Mouse (Mus musculus): ENCODE measurements around the gene Cul5. TPM values are rescaled to one million over a fixed set of nuclear protein-coding genes. Genes with fewer than 3 reads are reported as not detected.

Cul5 gene
- polyA plus RNA-seq, 1 experiment from 2014 or later: 46.1 TPM

GRCm38 (mm10) chr9:53691745-53692670, 22.2 kb upstream of the Cul5 start:
- ATAC-seq (replicated peaks; ENCODE audit: insufficient number of reproducible peaks, low FRiP score, low TSS enrichment, low read depth) (no peak), DNase-seq (ENCODE audit: low spot score) (no peak)
- H3K36me3 ChIP-seq (replicated peaks; ENCODE audit: control insufficient read depth, insufficient read depth, low read depth, low read length): no peaks in the 10 kb centered on the region
- no peaks in the 10 kb centered on the region for H3K9me3 ChIP-seq (replicated peaks; ENCODE audit: control insufficient read depth, low read length)
- H3K4me1 ChIP-seq (ENCODE audit: control insufficient read depth, insufficient read depth, low read length): no peaks in the 10 kb centered on the region
- no peak overlapping the region for H3K4me2 ChIP-seq (ENCODE audit: low read depth, low read length)
- no peak overlapping the region for H3K4me3 ChIP-seq (ENCODE audit: low read depth, low read length)
- H3K27me3 ChIP-seq (ENCODE audit: control insufficient read depth, insufficient read depth, low read length): no peaks in the 10 kb centered on the region
- WGBS: 43% methylated on average over 7 of the region's 7 CpGs
- H3K9ac ChIP-seq (replicated peaks; ENCODE audit: low read length): no peak overlapping the region
- H3K27ac ChIP-seq (replicated peaks; ENCODE audit: low read depth, low read length): no peak overlapping the region

- ATAC-seq (replicated peaks; ENCODE audit: insufficient number of reproducible peaks, low FRiP score, low TSS enrichment, low read depth) (no peak), DNase-seq (ENCODE audit: low spot score) (no peak)
- no peak overlapping the region for H3K4me2 ChIP-seq (ENCODE audit: low read depth, low read length)
- H3K9ac ChIP-seq (replicated peaks; ENCODE audit: low read length): no peak overlapping the region
- no peak overlapping the region for H3K27ac ChIP-seq (replicated peaks; ENCODE audit: low read depth, low read length)
- no peak overlapping the region for H3K4me3 ChIP-seq (ENCODE audit: low read depth, low read length)
- no peaks in the 10 kb centered on the region for H3K4me1 ChIP-seq (ENCODE audit: control insufficient read depth, insufficient read depth, low read length)
- no peaks in the 10 kb centered on the region for H3K36me3 ChIP-seq (replicated peaks; ENCODE audit: control insufficient read depth, insufficient read depth, low read depth, low read length)
- 93% methylated on average over 1 of the region's 1 CpGs for WGBS
- no peaks in the 10 kb centered on the region for H3K9me3 ChIP-seq (replicated peaks; ENCODE audit: control insufficient read depth, low read length)
- H3K27me3 ChIP-seq (ENCODE audit: control insufficient read depth, insufficient read depth, low read length): no peaks in the 10 kb centered on the region
These were observed 11.0 kb upstream of the Cul5 start for GRCm38 (mm10) chr9:53680851-53681250.

- H3K4me3 ChIP-seq (ENCODE audit: low read depth, low read length): no peak overlapping the region
- no peaks in the 10 kb centered on the region for H3K27me3 ChIP-seq (ENCODE audit: control insufficient read depth, insufficient read depth, low read length)
- DNase-seq (ENCODE audit: low spot score) (no peak), ATAC-seq (replicated peaks; ENCODE audit: insufficient number of reproducible peaks, low FRiP score, low TSS enrichment, low read depth) (no peak)
- H3K9me3 ChIP-seq (replicated peaks; ENCODE audit: control insufficient read depth, low read length): no peaks in the 10 kb centered on the region
- no peaks in the 10 kb centered on the region for H3K4me1 ChIP-seq (ENCODE audit: control insufficient read depth, insufficient read depth, low read length)
- no peak overlapping the region for H3K27ac ChIP-seq (replicated peaks; ENCODE audit: low read depth, low read length)
- no peak overlapping the region for H3K4me2 ChIP-seq (ENCODE audit: low read depth, low read length)
- H3K36me3 ChIP-seq (replicated peaks; ENCODE audit: control insufficient read depth, insufficient read depth, low read depth, low read length): no peaks in the 10 kb centered on the region
- no peak overlapping the region for H3K9ac ChIP-seq (replicated peaks; ENCODE audit: low read length)
- WGBS: 70% methylated on average over 4 of the region's 4 CpGs
These were observed 7.1 kb upstream of the Cul5 start for GRCm38 (mm10) chr9:53676921-53677320.

- ATAC-seq (replicated peaks; ENCODE audit: insufficient number of reproducible peaks, low FRiP score, low TSS enrichment, low read depth) (no peak), DNase-seq (ENCODE audit: low spot score) (peak; percentile 71)
- Histone ChIP-seq H3K36me3 (replicated peaks; ENCODE audit: control insufficient read depth, insufficient read depth, low read depth, low read length) (no peaks in the 10 kb centered on the region), H3K9me3 (replicated peaks; ENCODE audit: control insufficient read depth, low read length) (no peaks in the 10 kb centered on the region), H3K4me2 (ENCODE audit: low read depth, low read length) (no peak overlapping the region), H3K27ac (replicated peaks; ENCODE audit: low read depth, low read length) (no peak overlapping the region), H3K27me3 (ENCODE audit: control insufficient read depth, insufficient read depth, low read length) (no peaks in the 10 kb centered on the region), H3K9ac (replicated peaks; ENCODE audit: low read length) (no peak overlapping the region), H3K4me1 (ENCODE audit: control insufficient read depth, insufficient read depth, low read length) (no peaks in the 10 kb centered on the region), H3K4me3 (ENCODE audit: low read depth, low read length) (no peak overlapping the region)
- 18% methylated on average over 3 of the region's 3 CpGs for WGBS
These were observed 3.8 kb upstream of the Cul5 start for GRCm38 (mm10) chr9:53673571-53673970.

- H3K4me3 ChIP-seq (ENCODE audit: low read depth, low read length): peak overlapping the region; percentile 91
- peak overlapping the region; percentile 99 for H3K9ac ChIP-seq (replicated peaks; ENCODE audit: low read length)
- no peaks in the 10 kb centered on the region for H3K4me1 ChIP-seq (ENCODE audit: control insufficient read depth, insufficient read depth, low read length)
- DNase-seq (ENCODE audit: low spot score): peak; percentile 92
- under 1% methylated on average over 69 of the region's 74 CpGs for WGBS
- peak; percentile 94 for ATAC-seq (replicated peaks; ENCODE audit: insufficient number of reproducible peaks, low FRiP score, low TSS enrichment, low read depth)
- no peaks in the 10 kb centered on the region for H3K9me3 ChIP-seq (replicated peaks; ENCODE audit: control insufficient read depth, low read length)
- H3K4me2 ChIP-seq (ENCODE audit: low read depth, low read length): peak overlapping the region; percentile 74
- H3K27me3 ChIP-seq (ENCODE audit: control insufficient read depth, insufficient read depth, low read length): no peaks in the 10 kb centered on the region
- no peaks in the 10 kb centered on the region for H3K36me3 ChIP-seq (replicated peaks; ENCODE audit: control insufficient read depth, insufficient read depth, low read depth, low read length)
- peak overlapping the region; percentile 85 for H3K27ac ChIP-seq (replicated peaks; ENCODE audit: low read depth, low read length)
These were observed 2.7 kb downstream of the Cul5 start for GRCm38 (mm10) chr9:53667020-53667669.

GRCm38 (mm10) chr9:53666665-53667019, 3.2 kb downstream of the Cul5 start:
- Histone ChIP-seq H3K27me3 (ENCODE audit: control insufficient read depth, insufficient read depth, low read length) (no peaks in the 10 kb centered on the region), H3K36me3 (replicated peaks; ENCODE audit: control insufficient read depth, insufficient read depth, low read depth, low read length) (no peaks in the 10 kb centered on the region), H3K9ac (replicated peaks; ENCODE audit: low read length) (peak overlapping the region; percentile 99), H3K4me2 (ENCODE audit: low read depth, low read length) (peak overlapping the region; percentile 74), H3K4me3 (ENCODE audit: low read depth, low read length) (peak overlapping the region; percentile 91), H3K4me1 (ENCODE audit: control insufficient read depth, insufficient read depth, low read length) (no peaks in the 10 kb centered on the region), H3K9me3 (replicated peaks; ENCODE audit: control insufficient read depth, low read length) (no peaks in the 10 kb centered on the region), H3K27ac (replicated peaks; ENCODE audit: low read depth, low read length) (peak overlapping the region; percentile 85)
- under 1% methylated on average over 28 of the region's 28 CpGs for WGBS
- ATAC-seq (replicated peaks; ENCODE audit: insufficient number of reproducible peaks, low FRiP score, low TSS enrichment, low read depth) (no peak; the same call in 1 of the 2 replicates), DNase-seq (ENCODE audit: low spot score) (no peak)

- no peak overlapping the region for H3K27ac ChIP-seq (replicated peaks; ENCODE audit: low read depth, low read length)
- no peaks in the 10 kb centered on the region for H3K36me3 ChIP-seq (replicated peaks; ENCODE audit: control insufficient read depth, insufficient read depth, low read depth, low read length)
- no peak overlapping the region for H3K9ac ChIP-seq (replicated peaks; ENCODE audit: low read length)
- H3K4me1 ChIP-seq (ENCODE audit: control insufficient read depth, insufficient read depth, low read length): no peaks in the 10 kb centered on the region
- no peaks in the 10 kb centered on the region for H3K27me3 ChIP-seq (ENCODE audit: control insufficient read depth, insufficient read depth, low read length)
- H3K9me3 ChIP-seq (replicated peaks; ENCODE audit: control insufficient read depth, low read length): no peaks in the 10 kb centered on the region
- H3K4me2 ChIP-seq (ENCODE audit: low read depth, low read length): no peak overlapping the region
- ATAC-seq (replicated peaks; ENCODE audit: insufficient number of reproducible peaks, low FRiP score, low TSS enrichment, low read depth): no peak
- no peak for DNase-seq (ENCODE audit: low spot score)
- H3K4me3 ChIP-seq (ENCODE audit: low read depth, low read length): no peak overlapping the region
These were observed 4.4 kb downstream of the Cul5 start for GRCm38 (mm10) chr9:53665428-53665827.

GRCm38 (mm10) chr9:53664819-53665218, 5.0 kb downstream of the Cul5 start:
- WGBS: 89% methylated on average over 2 of the region's 2 CpGs
- ATAC-seq (replicated peaks; ENCODE audit: insufficient number of reproducible peaks, low FRiP score, low TSS enrichment, low read depth) (no peak), DNase-seq (ENCODE audit: low spot score) (no peak)
- no peaks in the 10 kb centered on the region for H3K27me3 ChIP-seq (ENCODE audit: control insufficient read depth, insufficient read depth, low read length)
- H3K27ac ChIP-seq (replicated peaks; ENCODE audit: low read depth, low read length): no peak overlapping the region
- no peaks in the 10 kb centered on the region for H3K36me3 ChIP-seq (replicated peaks; ENCODE audit: control insufficient read depth, insufficient read depth, low read depth, low read length)
- H3K4me1 ChIP-seq (ENCODE audit: control insufficient read depth, insufficient read depth, low read length): no peaks in the 10 kb centered on the region
- no peaks in the 10 kb centered on the region for H3K9me3 ChIP-seq (replicated peaks; ENCODE audit: control insufficient read depth, low read length)
- H3K4me3 ChIP-seq (ENCODE audit: low read depth, low read length): no peak overlapping the region
- no peak overlapping the region for H3K9ac ChIP-seq (replicated peaks; ENCODE audit: low read length)
- no peak overlapping the region for H3K4me2 ChIP-seq (ENCODE audit: low read depth, low read length)
